Mouse (Mus musculus): ENCODE results near the gene Cyct.

GRCm38 (mm10) chr2:76368861-76369660, 8.8 kb upstream of the Cyct start:
- TF ChIP-seq POLR2A (IDR thresholded peaks at IDR 0.05; ENCODE audit: low read depth, low read length) (no peak), CTCF (conservative IDR thresholded peaks at IDR 0.05 in 1 of 2, IDR thresholded peaks at IDR 0.05 in 1 of 2; ENCODE audit: low read depth in 2 of 2, low read length in 2 of 2) (no peak)

Measured in CH12.LX (cell line).